Mouse (Mus musculus) heart, postnatal 36 days (tissue): Measurements from ENCODE around the gene Hist1h2ab. TPM values are rescaled to one million over a fixed set of nuclear protein-coding genes. Genes with fewer than 3 reads are reported as not detected.
"Not testable (repeated sequence)": the region's sequence is repeated elsewhere in the genome, so short reads cannot be mapped to it uniquely, and the experiment has no call there.

Source experiments
- DNase-seq, 2 experiments: peaks; one replicate each; pipeline ENCODE4 v3.0.0; 2021 to 2022
- intact Hi-C: fragments of 180-260 bp; cut with DNase I; formaldehyde crosslinking; loops from one replicate; pipeline ENCODE4 v1.15.1; 2025
- total RNA-seq, 2 experiments: library from RNA; stranded (reverse); gene quantifications; 2 replicates each; pipeline ENCODE4 v1.2.3; 2021

Hist1h2ab gene
- total RNA-seq, 2 experiments from 2014 or later = 11.9 to 16.8 TPM

- no peak for DNase-seq
- intact Hi-C loops = loop anchor here (5.0 to 10.0 kb wide), 2 partner anchors 167 to 1925 kb away; partner anchors contain the start of gene Hist1h4d
These were observed 1.3 kb upstream of the Hist1h2ab start for GRCm38 (mm10) chr13:23749563-23750121.

DNA sequence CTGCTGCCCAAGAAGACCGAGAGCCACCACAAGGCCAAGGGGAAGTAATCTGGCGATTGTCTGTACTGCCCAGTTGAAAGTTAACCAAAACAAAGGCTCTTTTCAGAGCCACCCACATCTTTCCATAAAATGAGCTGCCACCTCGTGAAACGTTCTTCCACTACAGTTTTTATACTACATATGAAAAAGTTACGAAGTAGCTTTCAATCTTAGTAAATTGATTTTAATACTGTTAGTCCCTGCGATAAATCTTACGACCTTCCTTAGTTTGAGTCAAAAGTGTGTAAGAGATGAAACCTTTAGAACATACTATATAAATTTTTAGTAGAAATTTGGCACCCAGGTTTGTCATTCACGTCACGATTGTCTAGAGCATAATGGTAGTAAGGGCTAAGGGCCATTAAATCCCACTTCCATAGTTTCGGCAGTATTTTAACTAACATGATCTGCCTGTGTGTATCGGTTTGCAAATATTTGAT lies 591 bp downstream of the Hist1h2ab start:
- no peak for DNase-seq
- intact Hi-C loops = no loop called here

- peak; percentile 79 to 86 for DNase-seq
- intact Hi-C loops = not testable (repeated sequence)
These were observed 1.3 kb downstream of the Hist1h2ab start, which contains the start of gene Hist1h3b for GRCm38 (mm10) chr13:23752067-23752741. Gene Hist1h3b, plus strand, starts transcription at chr13:23752267.

DNA sequence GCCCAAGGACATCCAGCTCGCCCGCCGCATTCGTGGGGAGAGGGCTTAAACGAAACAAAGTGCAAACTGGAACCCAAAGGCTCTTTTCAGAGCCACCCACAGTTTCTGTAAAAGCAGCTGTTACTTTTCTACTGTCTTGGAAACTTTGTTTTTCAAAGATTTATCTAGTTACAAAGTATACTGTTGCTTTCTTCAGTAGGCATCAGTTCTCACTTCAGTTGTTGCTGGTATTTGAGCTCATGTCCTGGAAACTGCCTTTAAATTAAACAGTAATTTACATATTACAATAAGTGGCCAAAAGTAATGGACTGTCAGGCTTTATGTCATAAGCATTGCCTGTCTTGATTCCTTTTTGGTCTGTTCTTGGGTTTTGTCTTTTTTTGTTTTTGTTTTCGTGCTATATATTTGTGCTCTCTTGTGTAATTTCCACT lies 1.8 kb downstream of the Hist1h2ab start:
- DNase-seq = no peak
- intact Hi-C loops = no loop called here

GRCm38 (mm10) chr13:23753314-23754078 lies 2.6 kb downstream of the Hist1h2ab start:
- intact Hi-C loops = no loop called here
- no peak for DNase-seq

DNA sequence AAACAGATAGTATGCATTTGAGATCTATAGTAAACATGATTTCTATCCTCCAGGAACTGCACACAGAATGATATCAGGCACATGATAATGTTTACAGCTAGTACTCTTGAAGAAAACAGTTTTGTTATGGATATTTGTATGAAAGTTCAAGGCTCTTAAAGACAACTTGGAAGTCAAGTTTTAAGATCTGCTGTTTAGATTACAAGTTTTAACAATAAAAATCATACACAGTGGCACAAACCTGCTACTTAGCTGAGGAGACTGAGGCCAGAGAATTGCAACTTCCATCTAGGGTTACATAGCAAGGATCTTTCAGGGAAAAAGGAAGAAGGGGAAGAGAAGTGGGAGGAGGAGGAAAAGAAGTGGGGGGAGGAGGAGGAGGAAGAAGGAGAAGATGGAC lies 4.1 kb downstream of the Hist1h2ab start:
- DNase-seq = no peak
- intact Hi-C loops = no loop called here

DNA sequence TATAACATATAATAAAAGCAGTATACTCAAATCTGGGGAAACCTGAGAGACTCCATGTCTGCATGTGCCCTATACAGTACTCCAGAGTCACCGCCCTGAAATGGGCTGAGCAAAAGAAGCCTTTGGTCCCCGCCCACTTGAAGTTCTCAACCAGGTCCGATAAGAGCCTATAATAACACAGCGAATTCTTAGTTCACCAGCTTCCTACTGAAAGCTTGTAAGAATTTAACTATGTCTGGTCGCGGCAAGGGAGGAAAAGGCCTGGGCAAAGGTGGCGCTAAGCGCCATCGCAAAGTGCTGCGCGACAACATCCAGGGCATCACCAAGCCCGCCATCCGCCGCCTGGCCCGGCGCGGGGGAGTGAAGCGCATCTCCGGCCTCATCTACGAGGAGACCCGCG lies 5.9 kb downstream of the Hist1h2ab start, which contains the start of gene Hist1h4b:
Gene Hist1h4b (plus strand): TSS at position 224 of the 400 bp plus-strand sequence.
- intact Hi-C loops = no loop called here
- DNase-seq = peak; percentile 79 to 82

DNA sequence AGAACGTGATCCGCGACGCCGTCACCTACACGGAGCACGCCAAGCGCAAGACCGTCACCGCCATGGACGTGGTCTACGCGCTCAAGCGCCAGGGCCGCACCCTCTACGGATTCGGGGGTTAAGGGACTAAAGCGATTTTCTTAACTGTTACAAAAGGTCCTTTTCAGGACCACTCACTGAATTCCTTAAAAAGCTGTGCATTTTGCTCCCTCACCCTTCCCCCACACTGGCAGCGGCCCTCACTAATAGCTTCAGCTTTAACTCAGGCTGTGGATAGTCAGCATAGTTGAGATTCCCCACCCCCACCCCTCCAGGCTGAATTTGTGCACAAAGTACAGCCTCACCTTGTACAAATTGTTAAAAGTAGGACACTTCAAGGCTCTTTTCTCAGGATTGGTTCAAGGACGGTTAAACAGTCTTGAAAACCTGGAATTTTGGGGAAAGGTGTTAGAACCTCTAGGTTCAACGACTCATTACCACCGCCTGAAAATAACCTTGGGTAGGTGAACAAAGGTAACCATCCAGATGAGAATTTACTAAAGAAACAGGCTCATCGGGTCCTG lies 6.4 kb downstream of the Hist1h2ab start:
- intact Hi-C loops = no loop called here
- no peak for DNase-seq

DNA sequence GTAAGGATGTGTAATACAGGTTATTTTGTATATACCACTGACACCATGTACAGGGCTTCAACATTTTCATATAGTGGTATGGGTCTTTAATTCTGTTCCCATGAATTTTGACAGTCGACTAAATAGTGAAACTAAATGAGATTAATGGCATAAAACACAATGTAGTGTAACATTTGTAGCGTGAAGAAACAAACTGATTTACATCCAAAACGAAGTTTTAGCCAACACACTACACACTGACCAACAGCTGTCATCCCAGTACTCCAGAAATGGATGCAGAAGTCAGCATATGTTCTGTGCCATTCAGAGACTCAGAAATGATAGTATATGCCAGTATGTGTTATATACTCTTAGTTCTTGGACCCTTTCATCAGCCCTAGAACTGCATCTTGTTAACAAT lies 7.0 kb downstream of the Hist1h2ab start:
- intact Hi-C loops = no loop called here
- no peak for DNase-seq

DNA sequence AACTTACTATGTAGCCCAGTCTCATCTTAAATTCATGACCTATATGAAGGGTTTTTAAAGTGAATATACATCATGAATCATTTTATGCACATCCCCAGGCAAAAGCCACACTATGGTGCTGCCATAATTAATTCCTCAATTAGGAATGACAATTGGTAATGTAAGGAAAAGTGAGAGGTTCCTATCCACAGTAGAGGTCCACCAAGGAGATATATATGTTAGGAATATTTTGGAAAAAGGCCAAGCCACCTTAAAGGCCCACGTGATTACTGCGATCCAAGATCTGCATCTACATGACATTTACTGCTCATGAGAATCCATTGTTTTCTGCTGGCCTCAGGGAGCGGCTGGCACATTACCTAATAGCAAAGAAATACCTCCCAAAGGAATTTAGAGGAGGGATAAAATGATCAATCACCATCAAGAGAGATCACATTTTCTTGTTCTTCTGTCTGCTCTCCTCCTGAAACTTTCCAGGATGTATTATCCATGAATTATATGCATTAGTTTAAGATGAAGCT lies 8.4 kb downstream of the Hist1h2ab start:
- intact Hi-C loops = no loop called here
- DNase-seq = no peak

DNA sequence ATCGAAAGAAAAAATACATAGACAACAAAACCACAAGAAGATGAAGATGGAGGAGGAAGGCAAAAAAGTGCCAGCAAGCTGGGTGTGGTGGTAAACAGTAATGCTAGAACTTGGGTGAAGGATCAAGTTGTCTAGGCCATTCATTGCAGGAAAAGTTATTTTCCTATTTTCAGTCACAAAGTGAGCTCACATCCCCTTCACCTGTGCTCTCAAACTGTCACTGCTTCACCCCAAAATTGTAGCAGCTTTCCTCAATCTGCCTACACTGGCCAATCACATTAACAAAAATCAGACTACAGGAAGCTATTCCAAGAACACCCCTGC lies 9.0 kb downstream of the Hist1h2ab start:
- intact Hi-C loops = loop anchor here (5.0 to 10.0 kb wide), 2 partner anchors 138 to 395 kb away; partner anchors contain the start of genes Hist1h1e, Hist1h2be and Zfp322a
- no peak for DNase-seq

- intact Hi-C loops = loop anchor here (5.0 to 10.0 kb wide), 2 partner anchors 138 to 396 kb away; partner anchors contain the start of genes Hist1h1e, Hist1h2be and Zfp322a
- DNase-seq = no peak
These were observed 9.5 kb downstream of the Hist1h2ab start for GRCm38 (mm10) chr13:23760240-23760971.

- intact Hi-C loops = loop anchor here (5.0 to 10.0 kb wide), 2 partner anchors 139 to 396 kb away; partner anchors contain the start of genes Hist1h1e, Hist1h2be and Zfp322a
- peak; percentile 95 to 96 for DNase-seq
These were observed 10.3 kb downstream of the Hist1h2ab start, which contains the start of gene Hist1h4a for GRCm38 (mm10) chr13:23760972-23761864. Gene Hist1h4a, minus strand, starts transcription at chr13:23761230.

GRCm38 (mm10) chr13:23761871-23762821 lies 11.2 kb downstream of the Hist1h2ab start, which contains the start of gene Hist1h3a:
Gene Hist1h3a, minus strand, starts transcription at chr13:23762386.
- intact Hi-C loops = loop anchor here (5.0 to 10.0 kb wide), 2 partner anchors 140 to 397 kb away; partner anchors contain the start of genes Hist1h1e, Hist1h2be and Zfp322a
- DNase-seq = peak; percentile 49 to 66

- DNase-seq = no peak
- intact Hi-C loops = loop anchor here (5.0 to 10.0 kb wide), 2 partner anchors 141 to 398 kb away; partner anchors contain the start of genes Hist1h1e, Hist1h2be and Zfp322a
These were observed 12.3 kb downstream of the Hist1h2ab start for GRCm38 (mm10) chr13:23763242-23763585.

GRCm38 (mm10) chr13:23763586-23764323 lies 12.8 kb downstream of the Hist1h2ab start, which contains the start of gene Hist1h1a:
Gene Hist1h1a, plus strand, starts transcription at chr13:23763666.
- peak; percentile 74 to 81 for DNase-seq
- intact Hi-C loops = loop anchor here (5.0 to 10.0 kb wide), 2 partner anchors 141 to 399 kb away; partner anchors contain the start of genes Hist1h1e, Hist1h2be and Zfp322a
